ENCODE assay signal across 20 mouse cellular contexts in genomic region chr8:121271542-121271941, GRCm38 (mm10).
"Had no signal": no experiment of that assay in that cellular context is flagged by ENCODE, and none has a peak within 500 bp of the region (broad histone marks: within the 10 kb centered on the region; RNA-seq: fewer than 3 reads in every experiment).

No protein-coding gene starts in this region.

- H3K4me1 ChIP-seq: midbrain, embryonic 12.5 days; stomach, embryonic 15.5 days had no signal

- H3K27ac ChIP-seq: kidney, postnatal 0 days; limb, embryonic 12.5 days; limb, embryonic 15.5 days; liver, embryonic 14.5 days; macrophage; midbrain, embryonic 12.5 days; midbrain, embryonic 15.5 days; neural tube, embryonic 13.5 days; stomach, embryonic 15.5 days had no signal

- H3K4me2 ChIP-seq: limb, embryonic 12.5 days; limb, embryonic 15.5 days; liver, embryonic 11.5 days; lung, embryonic 14.5 days; midbrain, embryonic 12.5 days; midbrain, embryonic 15.5 days; neural tube, embryonic 13.5 days; stomach, embryonic 15.5 days had no signal

- ATAC-seq: liver, postnatal 0 days; lung, postnatal 0 days; midbrain, embryonic 15.5 days had no signal

- DNase-seq: kidney, adult 11 months; kidney, adult 9 months; liver, postnatal 0 days; lung, embryonic 14.5 days; retina, postnatal 1 day; right cerebral cortex, postnatal 25 days; spleen, adult 18-20 months; thymus, postnatal 25 days had no signal

- H3K9me3 ChIP-seq: limb, embryonic 12.5 days; limb, embryonic 15.5 days; midbrain, embryonic 12.5 days; midbrain, embryonic 15.5 days; neural tube, embryonic 13.5 days; stomach, embryonic 15.5 days had no signal

- H3K27me3 ChIP-seq: midbrain, embryonic 15.5 days; neural tube, embryonic 13.5 days; stomach, embryonic 15.5 days had no signal

- H3K4me3 ChIP-seq: limb, embryonic 12.5 days; limb, embryonic 15.5 days; midbrain, embryonic 12.5 days; midbrain, embryonic 15.5 days; myocyte; neural tube, embryonic 13.5 days; stomach, embryonic 15.5 days had no signal

- H3K36me3 ChIP-seq: limb, embryonic 12.5 days; limb, embryonic 15.5 days; midbrain, embryonic 12.5 days; midbrain, embryonic 15.5 days; neural tube, embryonic 13.5 days; stomach, embryonic 15.5 days had no signal

- H3K9ac ChIP-seq: limb, embryonic 12.5 days; limb, embryonic 15.5 days; liver, embryonic 14.5 days; liver, postnatal 0 days; lung, embryonic 14.5 days; midbrain, embryonic 12.5 days; midbrain, embryonic 15.5 days; neural tube, embryonic 13.5 days; stomach, embryonic 15.5 days had no signal
